Comparison of ENCODE assay signal across 35 mouse cellular contexts in genomic region chr6:78505745-78506144, GRCm38 (mm10). TPM values are rescaled to one million over a fixed set of nuclear protein-coding genes. Genes with fewer than 3 reads are reported as not detected.
DNase-seq lines count a peak whose midpoint lies in the region; ATAC-seq and TF ChIP-seq lines count a peak whose summit lies in the region.
"Had no signal": no experiment of that assay in that cellular context is flagged by ENCODE, and none has a peak within 500 bp of the region (broad histone marks: within the 10 kb centered on the region; RNA-seq: fewer than 3 reads in every experiment).

No protein-coding gene starts in this region.

- H3K9ac ChIP-seq in ES-E14 (ENCODE audit: insufficient read depth, low read depth, low read length, poor library complexity, severe bottlenecking) = no peak overlapping the region
- H3K9ac ChIP-seq in liver, embryonic 12.5 days = no peak overlapping the region
- no peak overlapping the region for H3K9ac ChIP-seq in liver, embryonic 11.5 days (ENCODE audit: low read depth, low read length)
- H3K9ac ChIP-seq: embryonic facial prominence, embryonic 13.5 days; forebrain, embryonic 12.5 days; heart, embryonic 13.5 days; hindbrain, embryonic 14.5 days had no signal

- H3K9me3 ChIP-seq in E14TG2a.4 (ENCODE audit: low read length) = no peaks in the 10 kb centered on the region
- no peaks in the 10 kb centered on the region for H3K9me3 ChIP-seq in ES-E14 (ENCODE audit: control insufficient read depth, insufficient read depth, low read depth, low read length)
- no peaks in the 10 kb centered on the region for H3K9me3 ChIP-seq in liver, embryonic 12.5 days (replicated peaks)
- no peaks in the 10 kb centered on the region for H3K9me3 ChIP-seq in liver, embryonic 11.5 days (ENCODE audit: control insufficient read depth, low read length)
- H3K9me3 ChIP-seq: embryonic facial prominence, embryonic 10.5 days; embryonic facial prominence, embryonic 13.5 days; forebrain, embryonic 12.5 days; heart, embryonic 13.5 days had no signal

- TF ChIP-seq CTCF in E14TG2a.4 (conservative IDR thresholded peaks at IDR 0.05; ENCODE audit: low read length) = 0 out of 2 replicates have a peak, but pooled peaks have one; percentile 8

- WGBS in liver, embryonic 12.5 days (ENCODE audit: insufficient replicate concordance) = 52% methylated on average over 3 of the region's 3 CpGs
- WGBS in liver, embryonic 11.5 days = 60% methylated on average over 3 of the region's 3 CpGs

- H3K27me3 ChIP-seq in E14TG2a.4 (ENCODE audit: insufficient read depth, low read length) = 0 out of 2 replicates have a peak, but pooled peaks cover 2% of the 10 kb centered on the region
- no peaks in the 10 kb centered on the region for H3K27me3 ChIP-seq in liver, embryonic 12.5 days (replicated peaks)
- H3K27me3 ChIP-seq in liver, embryonic 11.5 days (replicated peaks; ENCODE audit: control insufficient read depth, insufficient read depth, low read length) = no peaks in the 10 kb centered on the region
- H3K27me3 ChIP-seq: embryonic facial prominence, embryonic 13.5 days; forebrain, embryonic 12.5 days; heart, embryonic 13.5 days had no signal

- H3K36me3 ChIP-seq in E14TG2a.4 (ENCODE audit: insufficient read depth, low read length) (no peaks in the 10 kb centered on the region), ES-E14 (ENCODE audit: control insufficient read depth, insufficient read depth, low read length, poor library complexity, severe bottlenecking) (no peaks in the 10 kb centered on the region)
- H3K36me3 ChIP-seq in liver, embryonic 12.5 days = no peaks in the 10 kb centered on the region
- no peaks in the 10 kb centered on the region for H3K36me3 ChIP-seq in liver, embryonic 11.5 days (ENCODE audit: control insufficient read depth, insufficient read depth, low read length)
- H3K36me3 ChIP-seq: embryonic facial prominence, embryonic 10.5 days; embryonic facial prominence, embryonic 13.5 days; forebrain, embryonic 12.5 days; heart, embryonic 13.5 days had no signal

- H3K4me3 ChIP-seq in E14TG2a.4 (replicated peaks; ENCODE audit: low read length) (no peak overlapping the region), ES-E14 (ENCODE audit: insufficient read depth in 1 of 2, low read depth in 1 of 2, low read length in 2 of 2, poor library complexity in 1 of 2, severe bottlenecking in 1 of 2) (no peak overlapping the region)
- H3K4me3 ChIP-seq in liver, embryonic 12.5 days = no peak overlapping the region
- no peak overlapping the region for H3K4me3 ChIP-seq in liver, embryonic 11.5 days (ENCODE audit: low read depth, low read length)
- H3K4me3 ChIP-seq: embryonic facial prominence, embryonic 10.5 days; embryonic facial prominence, embryonic 13.5 days; erythroblast, embryonic 14.5 days; forebrain, embryonic 12.5 days; heart, embryonic 13.5 days had no signal

- ATAC-seq in liver, embryonic 12.5 days = no peak
- no peak for ATAC-seq in liver, embryonic 11.5 days (replicated peaks; ENCODE audit: low FRiP score)
- ATAC-seq: CD4-positive, CD25-positive, alpha-beta regulatory T cell, adult 4 months; forebrain, embryonic 16.5 days; hindbrain, postnatal 0 days; inflammation-experienced regulatory T-cells, adult 6 months; intestine, embryonic 16.5 days had no signal

- no peak overlapping the region for H3K27ac ChIP-seq in ES-E14 (ENCODE audit: insufficient read depth, low read depth, low read length, poor library complexity, severe bottlenecking)
- H3K27ac ChIP-seq in liver, embryonic 12.5 days = no peak overlapping the region
- no peak overlapping the region for H3K27ac ChIP-seq in liver, embryonic 11.5 days (ENCODE audit: low read depth, low read length)
- H3K27ac ChIP-seq: embryonic facial prominence, embryonic 10.5 days; embryonic facial prominence, embryonic 13.5 days; forebrain, embryonic 12.5 days; heart, embryonic 13.5 days; hindbrain, embryonic 14.5 days; hindbrain, postnatal 0 days had no signal

- in situ Hi-C loops in ES-E14 (cut with MboI; ENCODE audit: low sequenced_read_pairs in 2 of 2, unreplicated experiment in 2 of 2) = loop anchor here in 1 of 2 experiments (25.0 kb wide), 1 partner anchor 168 kb away; no protein-coding TSS in a partner anchor

- peak; percentile 14 for DNase-seq in lung, postnatal 10 days
- DNase-seq in lung, postnatal 14 days = no peak
- no peak for DNase-seq in ES-E14 (ENCODE audit: low read depth, low spot score)
- DNase-seq in liver, embryonic 11.5 days (ENCODE audit: low spot score) = no peak
- DNase-seq: adrenal gland, postnatal 10 days; adrenal gland, postnatal 36 days; cerebellum, adult 11 months; cerebellum, adult 2 months; cerebellum, adult 9-11 months; cerebellum, postnatal 25 days; embryo, embryonic 11 days; gastrocnemius, postnatal 25 days; heart, adult 18-20 months; heart, postnatal 14 days; heart, postnatal 4 days had no signal

- H3K4me1 ChIP-seq in E14TG2a.4 (replicated peaks; ENCODE audit: low read depth, low read length) (no peaks in the 10 kb centered on the region), ES-E14 (ENCODE audit: control insufficient read depth in 2 of 2, insufficient read depth in 2 of 2, low read length in 2 of 2, poor library complexity in 1 of 2) (no peaks in the 10 kb centered on the region)
- H3K4me1 ChIP-seq in liver, embryonic 12.5 days = no peaks in the 10 kb centered on the region
- H3K4me1 ChIP-seq in liver, embryonic 11.5 days (replicated peaks; ENCODE audit: control insufficient read depth, insufficient read depth, low read length) = no peaks in the 10 kb centered on the region
- H3K4me1 ChIP-seq: embryonic facial prominence, embryonic 10.5 days; embryonic facial prominence, embryonic 13.5 days; forebrain, embryonic 12.5 days; heart, embryonic 13.5 days had no signal

- H3K4me2 ChIP-seq in liver, embryonic 12.5 days = no peak overlapping the region
- H3K4me2 ChIP-seq in liver, embryonic 11.5 days = no peak overlapping the region
- H3K4me2 ChIP-seq: embryonic facial prominence, embryonic 13.5 days; forebrain, embryonic 12.5 days; heart, embryonic 13.5 days; hindbrain, embryonic 14.5 days had no signal

TF ChIP-seq in ES-E14, 5 proteins besides CTCF, POLR2A, EP300 and RAD21:
- TF ChIP-seq MAFK (IDR thresholded peaks at IDR 0.05; ENCODE audit: insufficient read depth, low read depth, low read length) (peak; percentile 66), CHD2 (IDR thresholded peaks at IDR 0.05; ENCODE audit: low read depth, low read length) (no peak)

RNA-seq across cellular contexts. Expression of gene Reg3g, which starts 37.1 kb away (rescaled TPM):
- not detected in 2 replicates for total RNA-seq in ES-E14 (2012; rRNA removed)
- not detected in 2 replicates for polyA plus RNA-seq in liver, embryonic 12.5 days (2016; fragmentation: Nextera tagmentation; extraction: Ambion mirVana)
- not detected in 2 replicates for polyA plus RNA-seq in liver, embryonic 11.5 days (2014; fragmentation: Nextera tagmentation; extraction: Ambion mirVana)
- total RNA-seq: adrenal gland, adult 18-20 months; adrenal gland, postnatal 10 days; adrenal gland, postnatal 36 days; common myeloid progenitor, adult 5-6 weeks; gastrocnemius, adult 8-10 months; gastrocnemius, postnatal 25 days; heart, postnatal 4 days; hindbrain, postnatal 0 days had no signal
- polyA plus RNA-seq: C2C12; CD4-positive, CD25-positive, alpha-beta regulatory T cell, adult 4 months; erythroblast, embryonic 14.5 days; forebrain, embryonic 12.5 days; forebrain, embryonic 16.5 days; frontal cortex, adult 2 months; gonadal fat pad, adult 2 months; heart, embryonic 13.5 days; hindbrain, embryonic 11.5 days; hindbrain, embryonic 14.5 days; hindbrain, postnatal 0 days; inflammation-experienced regulatory T-cells, adult 6 months had no signal
